11 mouse cellular contexts compared by ENCODE assay signal in the genomic region with DNA sequence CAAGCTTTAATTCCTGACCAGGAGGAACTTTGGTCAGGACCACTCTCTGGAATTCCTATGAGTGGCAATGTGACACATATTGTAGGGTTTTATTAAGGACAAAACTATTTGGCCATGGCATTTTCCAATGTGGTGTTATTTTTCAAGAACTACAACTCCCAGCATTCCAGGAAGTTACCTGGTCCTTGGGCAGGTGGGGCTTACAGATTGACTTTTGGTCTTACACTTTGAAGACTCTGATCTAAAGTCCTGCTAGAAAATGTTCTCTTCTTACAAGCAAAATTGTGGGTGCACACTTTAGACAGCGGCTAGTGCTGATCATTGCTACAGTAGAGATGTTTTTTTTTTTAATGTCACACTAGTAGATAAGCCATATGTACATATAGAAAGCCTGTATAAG.
"Had no signal": no experiment of that assay in that cellular context is flagged by ENCODE, and none has a peak within 500 bp of the region (broad histone marks: within the 10 kb centered on the region; RNA-seq: fewer than 3 reads in every experiment).

No protein-coding gene starts in this region.

- DNase-seq: forebrain, postnatal 0 days; gastrocnemius, postnatal 14 days; gastrocnemius, postnatal 36 days; heart, adult 18-20 months; heart, postnatal 14 days; heart, postnatal 36 days; kidney, adult 18-20 months; kidney, postnatal 14 days; layer of hippocampus, adult 9-11 months; layer of hippocampus, postnatal 36 days; left cerebral cortex, postnatal 4 days had no signal
